In the genomic region with DNA sequence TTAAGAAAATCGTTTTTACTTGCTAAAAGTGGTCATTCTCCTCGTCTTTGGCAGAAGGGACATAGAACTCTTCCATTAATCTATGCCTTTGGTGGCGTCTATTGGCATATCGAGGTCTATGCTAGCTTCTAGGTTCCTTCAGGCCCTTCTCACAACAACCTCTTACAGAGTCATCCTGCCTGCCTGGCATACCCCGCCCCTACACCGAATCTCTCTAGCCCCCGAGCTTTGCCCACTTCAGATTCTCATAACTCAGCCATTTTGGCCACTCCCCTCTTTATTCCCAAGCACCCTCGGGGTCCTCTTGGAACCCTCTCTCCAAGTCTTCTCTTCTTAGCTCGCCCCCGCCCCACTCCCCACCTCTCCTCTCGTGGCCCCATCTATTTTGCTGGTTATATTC, we compare ENCODE assay signal across 8 mouse cellular contexts. TPM values are rescaled to one million over a fixed set of nuclear protein-coding genes. Genes with fewer than 3 reads are reported as not detected.
DNase-seq lines count a peak whose midpoint lies in the region; ATAC-seq and TF ChIP-seq lines count a peak whose summit lies in the region.

No protein-coding gene starts in this region.

- TF ChIP-seq CTCF in liver, embryonic 14.5 days (IDR thresholded peaks at IDR 0.05; ENCODE audit: low read depth) = no peak

- peaks cover 26% of the 10 kb centered on the region for H3K36me3 ChIP-seq in forebrain, embryonic 13.5 days (ENCODE audit: poor library complexity, severe bottlenecking)
- peaks cover 13% of the 10 kb centered on the region for H3K36me3 ChIP-seq in liver, embryonic 14.5 days (replicated peaks; ENCODE audit: control insufficient read depth, insufficient read depth, low read depth)
- H3K36me3 ChIP-seq in stomach, embryonic 15.5 days = 0 out of 2 replicates have a peak, but pooled peaks cover 13% of the 10 kb centered on the region

- H3K27me3 ChIP-seq in forebrain, embryonic 13.5 days = peaks cover 6% of the 10 kb centered on the region; the same call in 1 of the 2 replicates
- no peaks in the 10 kb centered on the region for H3K27me3 ChIP-seq in liver, embryonic 14.5 days (ENCODE audit: control insufficient read depth, insufficient read depth, low read length)
- no peaks in the 10 kb centered on the region for H3K27me3 ChIP-seq in stomach, embryonic 15.5 days (replicated peaks)

- 9% methylated on average over 11 of the region's 11 CpGs for WGBS in forebrain, embryonic 13.5 days
- 7% methylated on average over 11 of the region's 11 CpGs for WGBS in liver, embryonic 14.5 days (ENCODE audit: insufficient replicate concordance)
- 4% methylated on average over 11 of the region's 11 CpGs for WGBS in stomach, embryonic 15.5 days

- DNase-seq in embryo, embryonic 9.5 days (ENCODE audit: extremely low spot score) = peak; percentile 11
- no peak for DNase-seq in embryo, embryonic 10.5 days (ENCODE audit: low spot score)
- DNase-seq in right cerebral cortex, postnatal 4 days = peak; percentile 25
- DNase-seq in right cerebral cortex, postnatal 36 days (ENCODE audit: low spot score in 2 of 2) = no peak
- no peak for DNase-seq in liver, embryonic 14.5 days (ENCODE audit: low read depth in 3 of 3, low spot score in 3 of 3)
- no peak for DNase-seq in spleen, adult 12 weeks (ENCODE audit: low spot score)

- no peak overlapping the region for H3K27ac ChIP-seq in forebrain, embryonic 13.5 days
- H3K27ac ChIP-seq in liver, embryonic 14.5 days = no peak overlapping the region
- no peak overlapping the region for H3K27ac ChIP-seq in stomach, embryonic 15.5 days

- no peaks in the 10 kb centered on the region for H3K9me3 ChIP-seq in forebrain, embryonic 13.5 days (replicated peaks)
- no peaks in the 10 kb centered on the region for H3K9me3 ChIP-seq in liver, embryonic 14.5 days (ENCODE audit: control insufficient read depth, low read length)
- no peaks in the 10 kb centered on the region for H3K9me3 ChIP-seq in stomach, embryonic 15.5 days

- peak overlapping the region; percentile 59 for H3K4me3 ChIP-seq in forebrain, embryonic 13.5 days
- H3K4me3 ChIP-seq in liver, embryonic 14.5 days (ENCODE audit: insufficient read depth in 1 of 2, low read depth in 2 of 2, low read length in 2 of 2) = peak overlapping the region; percentile 73 to 92
- H3K4me3 ChIP-seq in stomach, embryonic 15.5 days (replicated peaks) = peak overlapping the region; percentile 85

- ATAC-seq in forebrain, embryonic 13.5 days = peak; percentile 73
- ATAC-seq in liver, embryonic 14.5 days (ENCODE audit: insufficient read depth) = 0 out of 2 replicates have a peak, but pooled peaks have one; percentile 22
- ATAC-seq in stomach, embryonic 15.5 days (ENCODE audit: insufficient read depth, low FRiP score, low read depth) = 0 out of 2 replicates have a peak, but pooled peaks have one; percentile 36

- peak overlapping the region; percentile 80 for H3K4me2 ChIP-seq in forebrain, embryonic 13.5 days
- H3K4me2 ChIP-seq in liver, embryonic 14.5 days (ENCODE audit: low read depth) = peak overlapping the region; percentile 94
- H3K4me2 ChIP-seq in stomach, embryonic 15.5 days = peak overlapping the region; percentile 73

- H3K9ac ChIP-seq in forebrain, embryonic 13.5 days = peak overlapping the region; percentile 71
- H3K9ac ChIP-seq in liver, embryonic 14.5 days (replicated peaks) = peak overlapping the region; percentile 84
- H3K9ac ChIP-seq in stomach, embryonic 15.5 days = peak overlapping the region; percentile 78; the same call in 1 of the 2 replicates

- TF ChIP-seq EP300 in liver, embryonic 14.5 days (IDR thresholded peaks at IDR 0.05; ENCODE audit: low read depth) = no peak

- H3K4me1 ChIP-seq in forebrain, embryonic 13.5 days = peaks cover 10% of the 10 kb centered on the region
- H3K4me1 ChIP-seq in liver, embryonic 14.5 days (replicated peaks; ENCODE audit: control insufficient read depth in 2 of 2, insufficient read depth in 2 of 2, low read length in 1 of 2) = peaks cover 4 to 6% of the 10 kb centered on the region in 2 experiments; a peak in 2 of 4 replicates
- peaks cover 9% of the 10 kb centered on the region; the same call in 1 of the 2 replicates for H3K4me1 ChIP-seq in stomach, embryonic 15.5 days

RNA-seq across cellular contexts. Expression of gene Haus5, which starts 0.5 kb away (rescaled TPM):
- 52.7 and 57.2 TPM in 2 replicates for polyA plus RNA-seq in forebrain, embryonic 13.5 days (2015; fragmentation: Nextera tagmentation; extraction: Ambion mirVana)
- polyA plus RNA-seq in liver, embryonic 14.5 days (2012; rRNA removed) = 23.8 and 28.5 TPM in 2 replicates
- polyA plus RNA-seq in liver, embryonic 14.5 days (2014; fragmentation: Nextera tagmentation; extraction: Ambion mirVana) = 28.7 and 29.1 TPM in 2 replicates
- polyA plus RNA-seq in stomach, embryonic 15.5 days (2015; fragmentation: Nextera tagmentation; extraction: Ambion mirVana) = 39.1 and 47.7 TPM in 2 replicates

RNA-seq across cellular contexts. Expression of gene Pmis2, which starts 6.1 kb away (rescaled TPM):
- polyA plus RNA-seq in forebrain, embryonic 13.5 days (2015; fragmentation: Nextera tagmentation; extraction: Ambion mirVana) = not detected in 2 replicates
- not detected in 2 replicates for polyA plus RNA-seq in liver, embryonic 14.5 days (2012; rRNA removed)
- polyA plus RNA-seq in liver, embryonic 14.5 days (2014; fragmentation: Nextera tagmentation; extraction: Ambion mirVana) = not detected in 2 replicates
- not detected in 2 replicates for polyA plus RNA-seq in stomach, embryonic 15.5 days (2015; fragmentation: Nextera tagmentation; extraction: Ambion mirVana)

RNA-seq across cellular contexts. Expression of gene Rbm42, which starts 15.2 kb away (rescaled TPM):
- 144 and 146 TPM in 2 replicates for polyA plus RNA-seq in forebrain, embryonic 13.5 days (2015; fragmentation: Nextera tagmentation; extraction: Ambion mirVana)
- 22.9 and 25.2 TPM in 2 replicates for polyA plus RNA-seq in liver, embryonic 14.5 days (2012; rRNA removed)
- 34.5 and 40.4 TPM in 2 replicates for polyA plus RNA-seq in liver, embryonic 14.5 days (2014; fragmentation: Nextera tagmentation; extraction: Ambion mirVana)
- polyA plus RNA-seq in stomach, embryonic 15.5 days (2015; fragmentation: Nextera tagmentation; extraction: Ambion mirVana) = 110 and 111 TPM in 2 replicates

RNA-seq across cellular contexts. Expression of gene Etv2, which starts 29.7 kb away (rescaled TPM):
- not detected in 2 replicates for polyA plus RNA-seq in forebrain, embryonic 13.5 days (2015; fragmentation: Nextera tagmentation; extraction: Ambion mirVana)
- polyA plus RNA-seq in liver, embryonic 14.5 days (2012; rRNA removed) = not detected in 2 replicates
- polyA plus RNA-seq in liver, embryonic 14.5 days (2014; fragmentation: Nextera tagmentation; extraction: Ambion mirVana) = not detected in 2 replicates
- not detected in 2 replicates for polyA plus RNA-seq in stomach, embryonic 15.5 days (2015; fragmentation: Nextera tagmentation; extraction: Ambion mirVana)

RNA-seq across cellular contexts. Expression of gene 2200002J24Rik, which starts 33.4 kb away (rescaled TPM):
- polyA plus RNA-seq in forebrain, embryonic 13.5 days (2015; fragmentation: Nextera tagmentation; extraction: Ambion mirVana) = not detected in 2 replicates
- polyA plus RNA-seq in liver, embryonic 14.5 days (2012; rRNA removed) = 0.13 and 0.32 TPM in 2 replicates
- polyA plus RNA-seq in liver, embryonic 14.5 days (2014; fragmentation: Nextera tagmentation; extraction: Ambion mirVana) = 1.2 and 2.0 TPM in 2 replicates
- 4.2 and 6.6 TPM in 2 replicates for polyA plus RNA-seq in stomach, embryonic 15.5 days (2015; fragmentation: Nextera tagmentation; extraction: Ambion mirVana)

Comparison
In these comparisons a context has a peak if more than half of its experiments do, and no peak if none do; other contexts are left out.
1. DNase-seq: peak in embryo, embryonic 9.5 days (single experiment) and right cerebral cortex, postnatal 4 days (single experiment); none in embryo, embryonic 10.5 days (single experiment), right cerebral cortex, postnatal 36 days (0 of 2), liver, embryonic 14.5 days (0 of 3) and spleen, adult 12 weeks (single experiment).
2. ATAC-seq: peak in every context shown above with its lines; median percentile 73 in forebrain, embryonic 13.5 days; 36 in stomach, embryonic 15.5 days; 22 in liver, embryonic 14.5 days.
3. Peak in every context shown above with its lines, with median percentiles within 50 percentile points of each other: H3K4me2 ChIP-seq, H3K4me3 ChIP-seq and H3K9ac ChIP-seq.